Mouse (Mus musculus): ENCODE results near the gene Fam160b1.

- TF ChIP-seq CTCF (IDR thresholded peaks at IDR 0.05; ENCODE audit: insufficient read depth, low read depth, low read length) (no peak), POLR2A (IDR thresholded peaks at IDR 0.05; ENCODE audit: insufficient read depth, low read depth, low read length) (no peak)
Observed at GRCm38 (mm10) chr19:57316597-57316996, 43.9 kb upstream of the Fam160b1 start.
